Mouse (Mus musculus): Measurements from ENCODE around the gene Nob1.

The Nob1 gene

DNA sequence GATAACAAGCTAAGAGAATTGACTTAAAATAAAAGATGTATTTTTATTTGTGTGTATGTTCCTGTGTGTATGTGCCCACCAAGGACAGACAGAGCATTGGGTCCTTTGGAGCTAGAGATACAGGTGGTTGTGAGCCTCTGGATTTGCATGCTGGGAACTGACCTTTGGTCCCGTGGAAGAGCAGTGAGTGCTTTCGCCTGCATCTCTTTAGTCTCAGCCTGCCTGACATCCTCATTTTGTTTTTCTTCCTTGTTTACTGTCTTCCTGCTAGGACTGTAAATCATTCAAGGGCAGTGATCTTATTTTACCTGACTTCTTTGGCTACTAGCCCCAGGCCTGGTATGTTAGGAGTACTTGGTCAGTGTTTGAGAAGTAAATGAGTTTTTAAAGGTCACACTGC lies 12.9 kb upstream of the Nob1 start:
- in situ Hi-C loops (cut with MboI; ENCODE audit: unreplicated experiment in 2 of 2): loop anchor here in 1 of 2 experiments (25.0 kb wide), 1 partner anchor 750 kb away; the partner anchor contains the start of gene Tango6

- in situ Hi-C loops (cut with MboI; ENCODE audit: unreplicated experiment in 2 of 2): loop anchor here in 1 of 2 experiments (25.0 kb wide), 1 partner anchor 750 kb away; the partner anchor contains the start of gene Tango6
These were observed 12.1 kb upstream of the Nob1 start for GRCm38 (mm10) chr8:107436841-107437421.

GRCm38 (mm10) chr8:107435962-107436831 lies 11.3 kb upstream of the Nob1 start, which contains the start of gene Wwp2:
TSS of gene Wwp2 (plus strand) at chr8:107436365.
- in situ Hi-C loops (cut with MboI; ENCODE audit: unreplicated experiment in 2 of 2): loop anchor here in 1 of 2 experiments (25.0 kb wide), 1 partner anchor 749 kb away; the partner anchor contains the start of gene Tango6

- in situ Hi-C loops (cut with MboI; ENCODE audit: unreplicated experiment in 2 of 2): loop anchor here in 1 of 2 experiments (25.0 kb wide), 1 partner anchor 748 kb away; the partner anchor contains the start of gene Tango6
These were observed 10.6 kb upstream of the Nob1 start for GRCm38 (mm10) chr8:107435421-107435961.

- in situ Hi-C loops (cut with MboI; ENCODE audit: unreplicated experiment in 2 of 2): loop anchor here in 1 of 2 experiments (25.0 kb wide), 1 partner anchor 744 kb away; the partner anchor contains the start of gene Tango6
These were observed 6.0 kb upstream of the Nob1 start for GRCm38 (mm10) chr8:107430821-107431220.

DNA sequence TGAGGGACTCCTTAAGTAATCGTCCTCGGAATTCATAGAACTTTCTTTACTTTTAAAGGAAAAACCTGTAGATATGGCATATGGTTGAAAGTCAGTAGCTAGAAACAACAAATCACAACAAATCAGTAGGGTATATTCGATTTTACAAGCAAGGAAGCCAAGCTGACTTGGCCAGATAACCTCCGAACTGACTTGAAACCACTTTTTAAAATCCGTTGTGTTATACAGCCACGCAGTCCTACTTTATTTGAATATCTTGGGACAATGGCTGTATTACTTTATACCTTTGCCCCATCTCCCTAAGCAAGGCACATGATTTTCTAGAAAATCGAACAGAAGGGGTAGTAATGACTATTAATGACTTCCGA lies 363 bp upstream of the Nob1 start:
- in situ Hi-C loops (cut with MboI; ENCODE audit: unreplicated experiment in 2 of 2): loop anchor here in 1 of 2 experiments (25.0 kb wide), 1 partner anchor 738 kb away; the partner anchor contains the start of gene Tango6

DNA sequence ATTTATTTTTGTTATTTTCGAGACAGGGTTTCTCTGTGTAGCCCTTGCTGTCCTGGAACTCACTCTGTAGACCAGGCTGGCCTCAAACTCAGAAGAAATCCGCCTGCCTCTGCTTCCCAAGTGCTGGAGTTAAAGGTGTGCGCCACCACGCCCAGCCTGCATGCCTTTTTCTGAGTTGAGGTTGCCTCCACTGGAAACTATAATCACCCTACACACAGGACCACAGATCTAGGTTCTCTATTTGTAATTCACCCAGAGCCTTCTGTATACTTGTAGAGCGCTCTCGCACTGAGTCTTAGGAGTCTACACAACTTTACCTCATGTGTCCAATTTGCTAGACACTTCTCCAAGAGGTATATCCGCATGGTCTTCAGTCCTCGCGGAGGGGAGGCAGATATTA lies 675 bp downstream of the Nob1 start:
- in situ Hi-C loops (cut with MboI; ENCODE audit: unreplicated experiment in 2 of 2): no loop called here

- in situ Hi-C loops (cut with MboI; ENCODE audit: unreplicated experiment in 2 of 2): loop anchor here in 1 of 2 experiments (10.0 kb wide), 1 partner anchor 158 kb away; no protein-coding TSS in a partner anchor
These were observed 7.8 kb downstream of the Nob1 start for GRCm38 (mm10) chr8:107417001-107417400.

GRCm38 (mm10) chr8:107413881-107414280 lies 11.0 kb downstream of the Nob1 start:
- in situ Hi-C loops (cut with MboI; ENCODE audit: unreplicated experiment in 2 of 2): loop anchor here (5.0 to 10.0 kb wide), 2 partner anchors 161 to 163 kb away; no protein-coding TSS in a partner anchor

DNA sequence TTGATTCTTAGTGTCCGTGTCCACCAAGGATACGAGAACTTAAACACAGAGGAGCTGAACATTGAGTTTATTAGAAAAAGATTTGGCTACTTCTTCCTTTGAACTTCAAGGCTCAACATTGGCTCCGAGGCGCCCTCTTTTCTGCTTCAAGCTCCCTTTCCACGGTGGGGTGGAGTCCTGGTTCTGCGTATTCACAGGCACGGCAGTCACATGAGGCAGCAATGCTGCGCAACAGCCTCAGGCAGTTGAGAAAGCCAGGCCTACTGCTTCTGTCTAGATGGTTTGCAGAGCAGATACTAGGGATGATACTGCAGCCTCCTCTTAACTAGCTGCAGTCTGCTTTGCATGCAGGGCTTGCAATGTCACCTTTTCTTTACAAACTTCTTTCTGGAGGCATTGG lies 12.3 kb downstream of the Nob1 start:
- in situ Hi-C loops (cut with MboI; ENCODE audit: unreplicated experiment in 2 of 2): loop anchor here (5.0 to 10.0 kb wide), 2 partner anchors 162 to 165 kb away; no protein-coding TSS in a partner anchor

- in situ Hi-C loops (cut with MboI; ENCODE audit: unreplicated experiment in 2 of 2): loop anchor here (5.0 to 10.0 kb wide), 2 partner anchors 163 to 166 kb away; no protein-coding TSS in a partner anchor
These were observed 13.5 kb downstream of the Nob1 start for GRCm38 (mm10) chr8:107411391-107411790.

- in situ Hi-C loops (cut with MboI; ENCODE audit: unreplicated experiment in 2 of 2): no loop called here
These were observed 18.9 kb downstream of the Nob1 start for GRCm38 (mm10) chr8:107405935-107406334.

GRCm38 (mm10) chr8:107404057-107404456 lies 20.8 kb downstream of the Nob1 start:
- in situ Hi-C loops (cut with MboI; ENCODE audit: unreplicated experiment in 2 of 2): no loop called here

DNA sequence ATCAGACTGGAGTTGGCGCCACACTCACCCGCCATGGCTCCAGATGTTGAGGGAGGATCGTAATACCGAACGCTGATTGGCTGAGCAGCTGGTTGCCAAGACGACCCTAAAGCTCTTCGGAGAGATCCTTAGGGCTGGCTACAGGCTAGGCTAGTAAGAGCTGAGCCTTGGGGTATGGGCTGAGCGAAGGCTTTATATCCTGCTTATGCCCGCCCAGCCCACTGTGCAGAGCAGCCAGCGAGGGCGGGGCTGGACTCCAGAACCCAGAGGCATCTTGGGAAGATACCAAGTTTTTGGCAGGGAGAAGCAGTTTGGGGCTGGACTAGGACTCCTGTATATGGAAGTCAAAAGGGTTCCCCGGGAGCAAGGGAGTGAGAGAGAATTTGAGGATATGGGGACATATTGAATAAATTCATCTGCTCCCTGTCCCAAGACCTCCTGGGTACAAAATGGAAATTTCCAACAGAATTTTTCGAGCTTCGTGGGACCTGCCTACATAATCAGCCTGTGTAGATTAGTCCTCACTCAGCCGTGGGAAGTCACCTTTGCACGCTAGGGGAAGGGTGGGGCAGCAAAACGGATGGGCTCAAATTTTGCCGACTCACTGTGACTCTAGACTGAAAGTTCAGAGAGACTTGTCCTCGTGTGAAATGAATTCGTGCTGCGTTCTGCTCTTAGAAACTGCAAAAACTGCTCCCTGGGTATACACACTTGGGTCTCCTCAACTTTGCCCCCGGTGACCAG lies 21.6 kb downstream of the Nob1 start, which contains the start of gene Nqo1:
Gene Nqo1 (minus strand): TSS at position 169 of the 744 bp plus-strand sequence.
- in situ Hi-C loops (cut with MboI; ENCODE audit: unreplicated experiment in 2 of 2): no loop called here

DNA sequence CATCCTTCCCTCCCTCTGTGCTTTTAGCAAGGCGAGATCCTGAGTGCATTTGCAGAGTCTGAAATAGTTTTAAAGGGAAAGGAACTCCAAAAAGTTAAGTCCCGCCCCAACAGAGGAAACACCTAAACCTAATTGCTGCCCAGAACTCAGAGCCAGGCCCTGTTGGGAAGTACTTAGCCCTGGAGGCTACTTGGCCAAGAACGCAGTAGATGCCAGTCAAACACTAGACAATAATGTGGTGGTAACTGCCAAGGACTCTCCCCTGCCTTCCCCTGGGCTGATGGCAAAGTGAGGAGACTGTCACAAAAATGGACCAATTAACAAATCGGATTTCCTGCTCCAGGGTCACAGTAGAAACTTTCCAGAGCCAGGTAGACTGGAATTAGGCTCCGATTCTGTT lies 23.0 kb downstream of the Nob1 start:
- in situ Hi-C loops (cut with MboI; ENCODE audit: unreplicated experiment in 2 of 2): no loop called here

DNA sequence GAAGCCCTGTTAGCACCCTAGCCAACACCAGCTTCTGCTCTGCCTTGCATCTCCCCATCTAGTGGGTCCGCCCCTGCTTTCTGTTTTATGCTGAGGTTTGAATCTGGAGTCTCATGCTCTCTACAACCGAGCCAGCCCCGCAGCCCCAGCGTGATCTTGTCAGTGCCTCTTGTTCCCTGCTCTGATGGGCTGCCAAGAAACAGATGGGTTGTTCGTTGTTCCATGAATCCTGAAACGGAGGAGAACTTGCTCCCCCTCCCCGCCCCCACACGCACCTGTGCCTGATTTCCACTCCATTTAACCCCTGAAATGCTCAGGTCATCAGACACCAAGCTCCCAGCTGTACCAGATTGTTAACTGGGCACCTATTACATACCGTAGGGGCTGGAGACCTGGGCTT lies 25.4 kb downstream of the Nob1 start:
- in situ Hi-C loops (cut with MboI; ENCODE audit: unreplicated experiment in 2 of 2): no loop called here

DNA sequence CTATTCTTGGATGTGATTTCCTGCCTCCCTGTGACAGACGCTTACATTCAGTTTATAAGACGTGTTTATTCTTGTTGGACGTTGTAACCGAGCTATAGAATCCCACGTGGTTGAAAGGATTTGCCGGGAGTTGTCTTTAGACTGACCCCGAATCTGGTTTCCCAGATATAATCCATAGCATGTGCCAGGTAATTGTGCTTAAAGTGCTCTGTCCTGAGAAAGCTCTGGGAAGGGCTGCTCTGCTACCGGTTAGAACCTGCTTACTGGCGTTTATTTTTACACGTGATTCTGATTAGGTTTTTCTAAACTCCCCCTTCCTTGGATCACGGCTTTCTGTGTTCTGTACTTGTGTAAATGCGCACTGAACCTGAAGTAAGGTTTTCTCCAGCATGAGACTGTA lies 27.2 kb downstream of the Nob1 start:
- in situ Hi-C loops (cut with MboI; ENCODE audit: unreplicated experiment in 2 of 2): no loop called here

GRCm38 (mm10) chr8:107396106-107396670 lies 28.7 kb downstream of the Nob1 start:
- in situ Hi-C loops (cut with MboI; ENCODE audit: unreplicated experiment in 2 of 2): no loop called here

DNA sequence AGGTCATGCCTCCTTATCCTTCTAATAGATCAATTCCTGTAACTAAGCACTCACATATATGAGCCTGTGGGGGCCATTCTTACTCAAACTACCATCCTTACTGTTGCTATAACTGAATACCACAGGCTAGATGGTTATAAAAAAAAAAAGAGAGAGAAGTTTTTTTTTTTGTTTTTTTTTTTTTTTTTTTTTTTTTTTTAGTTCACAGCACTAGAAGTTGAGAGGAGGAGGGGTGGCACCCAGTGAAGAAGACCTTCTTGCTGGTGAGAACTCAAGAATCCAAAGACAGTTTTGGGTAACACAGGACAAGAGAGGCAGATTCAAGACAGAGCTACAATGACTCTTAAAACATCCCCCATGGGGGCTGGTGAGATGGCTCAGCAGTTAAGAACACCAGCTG lies 29.5 kb downstream of the Nob1 start:
- in situ Hi-C loops (cut with MboI; ENCODE audit: unreplicated experiment in 2 of 2): no loop called here

GRCm38 (mm10) chr8:107391136-107391516 lies 33.7 kb downstream of the Nob1 start:
- in situ Hi-C loops (cut with MboI; ENCODE audit: unreplicated experiment in 2 of 2): no loop called here

Data from v-Abl transformed pro-B cells (cell line).